Mouse (Mus musculus): ENCODE results near the gene Nxph4. TPM values are rescaled to one million over a fixed set of nuclear protein-coding genes. Genes with fewer than 3 reads are reported as not detected.

Gene Nxph4
- polyA plus RNA-seq, 1 experiment from 2014 or later = 4.2 TPM

DNA sequence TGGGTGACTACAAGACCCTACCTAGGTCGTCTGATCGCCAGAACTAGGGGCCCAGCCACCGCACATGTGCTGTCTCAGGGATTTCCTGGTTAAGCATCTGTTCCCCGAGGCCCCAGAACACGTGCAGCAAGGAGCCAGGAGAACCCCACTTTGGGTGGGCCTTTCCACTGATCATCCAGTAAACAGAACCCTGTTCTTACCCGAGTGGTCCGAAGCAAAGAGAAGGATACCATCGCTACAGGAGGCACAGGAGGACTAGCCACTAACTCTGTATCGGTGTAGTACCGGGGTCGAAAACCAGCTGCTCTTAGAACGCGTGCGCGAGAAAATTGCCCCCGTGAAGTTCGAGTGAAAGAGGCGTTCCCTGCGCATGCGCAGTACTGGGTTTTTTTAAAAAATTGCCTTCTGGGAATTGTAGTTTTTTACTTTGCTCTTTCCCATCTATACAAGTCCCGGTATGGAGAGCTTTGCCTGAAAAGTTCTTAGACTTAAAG, 12.2 kb downstream of the Nxph4 start, which contains the start of gene Shmt2:
Gene Shmt2, minus strand, starts transcription at position 357 of the 494 bp plus-strand sequence.
- ATAC-seq (ENCODE audit: insufficient number of reproducible peaks, insufficient read depth, low FRiP score, low TSS enrichment, low read depth) = peak; percentile 46; the same call in 1 of the 2 replicates
- peaks cover 55% of the 10 kb centered on the region for H3K27me3 ChIP-seq
- peak within 1 kb of the TSS; percentile 82 for H3K4me2 ChIP-seq
- peaks cover 55% of the 10 kb centered on the region for H3K4me1 ChIP-seq (replicated peaks)
- H3K36me3 ChIP-seq = peaks cover 37% of the 10 kb centered on the region
- peak within 1 kb of the TSS; percentile 52 for H3K4me3 ChIP-seq (replicated peaks)
- no peaks in the 10 kb centered on the region for H3K9me3 ChIP-seq
- H3K27ac ChIP-seq = no peak within 1 kb of the TSS
- H3K9ac ChIP-seq (replicated peaks) = peak within 1 kb of the TSS; percentile 52
- 0% methylated on average over 21 of the region's 21 CpGs for WGBS

- peak overlapping the region; percentile 52 for H3K4me3 ChIP-seq (replicated peaks)
- H3K9me3 ChIP-seq = no peaks in the 10 kb centered on the region
- no peak for ATAC-seq (ENCODE audit: insufficient number of reproducible peaks, insufficient read depth, low FRiP score, low TSS enrichment, low read depth)
- H3K4me2 ChIP-seq = peak overlapping the region; percentile 82
- 10% methylated on average over 12 of the region's 12 CpGs for WGBS
- peaks cover 55% of the 10 kb centered on the region for H3K4me1 ChIP-seq (replicated peaks)
- peaks cover 38% of the 10 kb centered on the region for H3K36me3 ChIP-seq
- H3K9ac ChIP-seq (replicated peaks) = peak overlapping the region; percentile 52
- peaks cover 54% of the 10 kb centered on the region for H3K27me3 ChIP-seq
- no peak overlapping the region for H3K27ac ChIP-seq
Observed at GRCm38 (mm10) chr10:127521611-127522080, 12.7 kb downstream of the Nxph4 start.

DNA sequence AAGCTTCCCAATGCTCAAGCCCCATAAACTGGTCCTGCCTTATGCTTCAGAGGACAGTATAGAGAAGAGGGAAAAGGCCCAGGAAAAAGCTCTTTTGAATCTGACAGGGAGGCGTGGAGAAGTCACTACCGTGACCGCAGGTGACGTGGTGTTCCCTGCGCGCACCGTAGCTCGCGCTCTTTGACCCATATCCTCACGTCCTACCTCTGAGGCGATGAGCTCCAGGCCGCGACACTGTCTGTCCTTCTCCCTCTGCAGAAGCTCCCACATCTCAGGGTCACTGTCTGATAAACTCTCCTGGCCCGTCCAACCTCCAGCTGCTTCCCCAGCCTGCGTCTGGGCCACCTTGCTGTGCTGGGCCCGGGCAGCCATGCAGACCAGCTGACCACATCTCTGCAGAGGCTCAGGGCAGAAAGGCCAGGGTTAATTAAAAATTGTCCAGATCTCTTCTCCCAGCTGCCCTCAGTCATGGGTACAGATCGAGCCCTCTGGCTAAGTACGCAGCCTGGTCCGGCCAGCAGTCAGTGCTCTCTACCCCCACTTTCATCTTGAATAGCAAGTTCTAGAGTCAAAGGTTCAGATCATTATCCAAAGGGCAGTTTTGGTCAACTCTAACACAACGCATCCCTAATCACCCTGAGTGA, 13.5 kb downstream of the Nxph4 start:
- H3K4me3 ChIP-seq (replicated peaks) = 0 out of 2 replicates have a peak overlapping the region, but pooled peaks have one; percentile 2
- peaks cover 54% of the 10 kb centered on the region for H3K27me3 ChIP-seq
- no peak overlapping the region; the same call in 1 of the 2 replicates for H3K9ac ChIP-seq (replicated peaks)
- 87% methylated on average over 20 of the region's 20 CpGs for WGBS
- peaks cover 55% of the 10 kb centered on the region for H3K4me1 ChIP-seq (replicated peaks)
- no peak for ATAC-seq (ENCODE audit: insufficient number of reproducible peaks, insufficient read depth, low FRiP score, low TSS enrichment, low read depth)
- H3K27ac ChIP-seq = no peak overlapping the region
- H3K4me2 ChIP-seq = peak overlapping the region; percentile 82
- peaks cover 38% of the 10 kb centered on the region for H3K36me3 ChIP-seq
- H3K9me3 ChIP-seq = no peaks in the 10 kb centered on the region

DNA sequence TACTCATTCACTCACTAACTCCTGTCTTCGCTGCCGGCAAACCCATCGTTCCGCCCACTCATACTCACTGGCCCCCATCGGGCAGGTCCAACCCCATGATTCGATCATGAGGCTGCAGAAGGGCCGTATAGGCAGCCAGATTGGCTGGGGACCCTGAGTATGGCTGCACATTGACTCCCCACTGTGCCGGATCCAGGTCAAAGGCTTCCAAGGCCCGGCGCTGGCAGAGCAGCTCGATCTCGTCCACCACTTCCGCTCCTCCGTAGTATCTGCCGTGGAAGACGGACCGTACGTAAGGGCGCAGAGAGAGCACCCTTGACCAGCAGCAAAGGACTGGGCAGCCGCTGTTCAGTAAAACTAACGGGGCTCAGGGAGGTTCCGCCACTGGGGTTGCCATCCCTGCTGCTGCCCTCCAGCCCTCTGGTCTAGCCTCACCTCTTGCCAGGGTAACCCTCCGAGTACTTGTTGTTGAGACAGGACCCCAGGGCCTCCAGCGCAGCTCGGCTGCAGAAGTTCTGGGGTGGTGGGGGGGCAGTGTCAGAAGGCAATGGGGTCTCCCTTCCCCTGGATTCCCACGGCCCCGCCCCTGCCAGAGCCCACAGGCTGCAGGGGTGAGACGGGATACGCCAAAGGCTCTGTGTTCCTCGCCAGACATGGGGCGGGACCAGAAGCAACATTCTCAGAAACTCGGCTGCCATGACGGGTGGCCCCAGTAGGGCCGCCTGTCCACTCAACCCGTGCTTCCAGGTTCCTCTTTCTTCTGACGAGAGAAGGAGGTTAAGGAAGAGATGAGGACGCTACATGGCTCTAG, 14.3 kb downstream of the Nxph4 start:
- peaks cover 55% of the 10 kb centered on the region for H3K4me1 ChIP-seq (replicated peaks)
- WGBS = 95% methylated on average over 37 of the region's 37 CpGs
- no peak overlapping the region for H3K27ac ChIP-seq
- peaks cover 54% of the 10 kb centered on the region for H3K27me3 ChIP-seq
- H3K4me2 ChIP-seq = peak overlapping the region; percentile 82; the same call in 1 of the 2 replicates
- no peaks in the 10 kb centered on the region for H3K9me3 ChIP-seq
- no peak overlapping the region for H3K9ac ChIP-seq (replicated peaks)
- H3K36me3 ChIP-seq = peaks cover 38% of the 10 kb centered on the region
- ATAC-seq (ENCODE audit: insufficient number of reproducible peaks, insufficient read depth, low FRiP score, low TSS enrichment, low read depth) = no peak
- H3K4me3 ChIP-seq (replicated peaks) = no peak overlapping the region; the same call in 1 of the 2 replicates

- Histone ChIP-seq H3K36me3 (peaks cover 38% of the 10 kb centered on the region), H3K27me3 (peaks cover 54% of the 10 kb centered on the region), H3K9ac (replicated peaks) (no peak overlapping the region), H3K9me3 (no peaks in the 10 kb centered on the region), H3K4me1 (replicated peaks) (peaks cover 55% of the 10 kb centered on the region), H3K4me2 (no peak overlapping the region), H3K4me3 (replicated peaks) (no peak overlapping the region), H3K27ac (no peak overlapping the region)
- no peak for ATAC-seq (ENCODE audit: insufficient number of reproducible peaks, insufficient read depth, low FRiP score, low TSS enrichment, low read depth)
- WGBS = 97% methylated on average over 25 of the region's 26 CpGs
Observed at GRCm38 (mm10) chr10:127519041-127519701, 15.2 kb downstream of the Nxph4 start.

GRCm38 (mm10) chr10:127517941-127518340, 16.4 kb downstream of the Nxph4 start:
- H3K4me2 ChIP-seq = no peak overlapping the region
- no peaks in the 10 kb centered on the region for H3K9me3 ChIP-seq
- H3K36me3 ChIP-seq = peaks cover 38% of the 10 kb centered on the region
- ATAC-seq (ENCODE audit: insufficient number of reproducible peaks, insufficient read depth, low FRiP score, low TSS enrichment, low read depth) = no peak
- H3K4me1 ChIP-seq (replicated peaks) = peaks cover 65% of the 10 kb centered on the region
- no peak overlapping the region for H3K4me3 ChIP-seq (replicated peaks)
- 93% methylated on average over 22 of the region's 22 CpGs for WGBS
- H3K27me3 ChIP-seq = peaks cover 55% of the 10 kb centered on the region
- no peak overlapping the region for H3K27ac ChIP-seq
- H3K9ac ChIP-seq (replicated peaks) = no peak overlapping the region

DNA sequence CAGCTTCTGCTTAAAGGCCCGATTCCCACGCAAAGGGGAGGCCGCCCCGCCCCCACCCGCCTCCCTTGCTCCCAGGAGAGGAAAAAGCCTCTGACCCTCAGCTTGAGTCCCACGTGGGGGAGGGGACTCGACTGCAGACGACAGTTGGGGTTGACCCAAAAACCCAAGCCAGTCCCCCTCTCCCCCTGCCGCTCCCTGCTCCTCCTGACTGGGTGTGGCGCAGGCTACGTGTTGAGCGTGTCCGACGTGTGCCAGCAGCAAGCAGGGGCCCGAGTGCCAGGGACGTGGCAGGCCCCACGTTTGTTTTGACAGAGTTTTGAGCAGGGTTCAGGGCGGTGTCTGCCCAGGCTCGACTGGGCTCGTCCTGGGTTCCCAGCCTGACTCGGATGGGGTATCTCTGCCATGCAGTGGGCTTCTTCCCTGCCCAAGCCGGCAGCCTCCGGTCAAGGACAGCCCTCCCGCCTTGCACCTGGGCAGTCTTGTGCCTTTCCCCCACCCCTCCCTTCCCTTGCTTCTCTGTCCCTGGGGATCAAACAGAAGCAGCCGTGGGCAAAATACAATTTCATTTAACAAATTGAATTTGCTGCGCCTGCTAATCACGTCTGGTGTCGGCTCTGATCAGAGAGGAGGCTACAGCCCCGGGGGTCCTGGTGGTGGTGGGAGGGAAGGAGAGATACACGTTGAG, 17.6 kb downstream of the Nxph4 start:
- peaks cover 38% of the 10 kb centered on the region for H3K36me3 ChIP-seq
- 9% methylated on average over 30 of the region's 30 CpGs for WGBS
- ATAC-seq (ENCODE audit: insufficient number of reproducible peaks, insufficient read depth, low FRiP score, low TSS enrichment, low read depth) = no peak
- H3K9ac ChIP-seq (replicated peaks) = peak overlapping the region; percentile 28
- peak overlapping the region; percentile 5; the same call in 1 of the 2 replicates for H3K4me3 ChIP-seq (replicated peaks)
- H3K4me1 ChIP-seq (replicated peaks) = peaks cover 73% of the 10 kb centered on the region
- peak overlapping the region; percentile 50 for H3K4me2 ChIP-seq
- H3K9me3 ChIP-seq = no peaks in the 10 kb centered on the region
- H3K27ac ChIP-seq = no peak overlapping the region
- H3K27me3 ChIP-seq = peaks cover 63% of the 10 kb centered on the region

DNA sequence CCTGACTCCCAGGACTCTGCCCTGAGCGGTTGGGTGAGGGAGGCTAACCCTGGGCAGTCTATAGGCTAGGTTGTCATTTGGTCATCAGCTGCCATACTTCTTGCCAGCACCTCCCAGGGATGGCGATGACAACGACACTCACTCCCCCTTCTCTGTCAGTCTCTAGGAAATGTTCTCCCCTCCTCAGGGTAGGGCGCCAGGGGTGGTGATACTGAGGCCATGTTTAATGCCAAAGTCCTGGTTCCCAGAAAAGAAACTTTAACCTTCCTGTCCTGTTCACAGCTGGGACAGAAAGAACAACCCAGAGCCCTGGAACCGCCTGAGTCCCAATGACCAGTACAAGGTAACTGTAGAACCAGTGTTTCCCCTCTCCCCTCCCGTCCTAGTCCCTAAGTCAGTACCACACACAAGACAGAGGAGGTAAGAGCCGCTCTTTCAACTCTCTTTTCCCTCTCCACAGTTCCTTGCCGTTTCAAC, 18.3 kb downstream of the Nxph4 start:
- Histone ChIP-seq H3K4me3 (replicated peaks) (no peak overlapping the region), H3K27ac (no peak overlapping the region), H3K36me3 (peaks cover 38% of the 10 kb centered on the region), H3K9ac (replicated peaks) (0 out of 2 replicates have a peak overlapping the region, but pooled peaks have one; percentile 28), H3K9me3 (no peaks in the 10 kb centered on the region), H3K27me3 (peaks cover 70% of the 10 kb centered on the region), H3K4me1 (replicated peaks) (peaks cover 73% of the 10 kb centered on the region), H3K4me2 (peak overlapping the region; percentile 50)
- 16% methylated on average over 8 of the region's 8 CpGs for WGBS
- no peak for ATAC-seq (ENCODE audit: insufficient number of reproducible peaks, insufficient read depth, low FRiP score, low TSS enrichment, low read depth)

- peaks cover 73% of the 10 kb centered on the region for H3K4me1 ChIP-seq (replicated peaks)
- peaks cover 34% of the 10 kb centered on the region for H3K36me3 ChIP-seq
- H3K27me3 ChIP-seq = peaks cover 76% of the 10 kb centered on the region
- no peak overlapping the region for H3K4me3 ChIP-seq (replicated peaks)
- H3K9me3 ChIP-seq = no peaks in the 10 kb centered on the region
- 0 out of 2 replicates have a peak overlapping the region, but pooled peaks have one; percentile 4 for H3K4me2 ChIP-seq
- WGBS = 25% methylated on average over 9 of the region's 9 CpGs
- no peak overlapping the region for H3K27ac ChIP-seq
- H3K9ac ChIP-seq (replicated peaks) = no peak overlapping the region
- no peak for ATAC-seq (ENCODE audit: insufficient number of reproducible peaks, insufficient read depth, low FRiP score, low TSS enrichment, low read depth)
Observed at GRCm38 (mm10) chr10:127515271-127515982, 18.9 kb downstream of the Nxph4 start.

DNA sequence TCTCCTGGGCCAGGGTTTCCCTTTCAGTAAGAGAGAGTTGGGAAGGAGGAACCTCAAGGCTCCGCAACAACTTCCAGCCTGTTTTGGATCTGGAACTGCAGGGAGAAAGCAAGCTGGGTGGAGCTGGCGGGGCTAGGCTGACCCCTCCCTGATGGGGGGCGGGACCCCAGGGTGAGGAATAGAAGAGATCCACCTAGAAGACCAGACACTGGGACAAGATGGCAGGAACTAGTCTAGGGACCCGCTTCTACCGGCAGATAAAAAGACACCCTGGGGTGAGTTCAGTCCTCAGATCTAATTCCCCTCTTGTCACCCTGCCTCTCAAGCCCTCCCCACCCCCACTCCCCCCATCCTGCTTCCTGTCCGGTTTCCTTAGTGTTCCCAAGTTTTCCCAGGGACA, 19.6 kb downstream of the Nxph4 start, which contains the start of gene Ndufa4l2:
Gene Ndufa4l2, plus strand, starts transcription at position 204 of the 400 bp plus-strand sequence.
- Histone ChIP-seq H3K9me3 (no peaks in the 10 kb centered on the region), H3K36me3 (peaks cover 28% of the 10 kb centered on the region), H3K4me3 (replicated peaks) (peak within 1 kb of the TSS; percentile 50), H3K27me3 (peaks cover 83% of the 10 kb centered on the region), H3K4me1 (replicated peaks) (peaks cover 79% of the 10 kb centered on the region), H3K9ac (replicated peaks) (peak within 1 kb of the TSS; percentile 12; the same call in 1 of the 2 replicates), H3K27ac (no peak within 1 kb of the TSS), H3K4me2 (peak within 1 kb of the TSS; percentile 95)
- ATAC-seq (ENCODE audit: insufficient number of reproducible peaks, insufficient read depth, low FRiP score, low TSS enrichment, low read depth) = no peak
- WGBS = 11% methylated on average over 6 of the region's 6 CpGs
